ENCODE assay signal across 9 mouse cellular contexts in the genomic region with DNA sequence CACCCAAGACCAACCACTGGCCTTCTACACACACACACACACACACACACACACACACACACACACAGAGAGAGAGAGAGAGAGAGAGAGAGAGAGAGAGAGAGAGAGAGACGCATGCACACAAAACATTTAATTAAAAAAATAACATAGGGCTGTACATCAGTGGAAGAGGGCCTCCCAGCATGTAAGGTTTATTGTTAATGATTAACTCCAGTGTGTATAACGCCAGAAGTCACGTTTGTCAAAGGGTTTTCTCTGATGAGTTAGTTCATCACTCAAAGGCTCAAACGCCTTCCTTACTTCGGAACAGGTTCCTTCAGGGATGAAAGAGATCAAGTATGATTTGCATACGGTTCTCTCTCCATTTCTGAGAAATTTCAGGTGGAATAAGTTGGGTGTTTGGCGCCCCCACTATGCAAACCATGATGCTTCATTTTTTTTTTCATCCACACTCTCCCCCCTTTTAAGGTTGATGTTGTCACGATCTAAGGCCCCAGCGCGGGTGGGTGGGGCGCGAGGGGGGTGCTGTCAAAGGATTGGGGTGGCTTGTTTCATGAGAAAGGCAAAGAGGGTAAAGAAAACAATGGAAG. TPM values are rescaled to one million over a fixed set of nuclear protein-coding genes. Genes with fewer than 3 reads are reported as not detected.
DNase-seq lines count a peak whose midpoint lies in the region; ATAC-seq and TF ChIP-seq lines count a peak whose summit lies in the region.
"Had no signal": no experiment of that assay in that cellular context is flagged by ENCODE, and none has a peak within 500 bp of the region (broad histone marks: within the 10 kb centered on the region; RNA-seq: fewer than 3 reads in every experiment).

No protein-coding gene starts in this region.

- no peaks in the 10 kb centered on the region for H3K9me3 ChIP-seq in embryonic facial prominence, embryonic 15.5 days (replicated peaks)
- H3K9me3 ChIP-seq in intestine, embryonic 14.5 days (ENCODE audit: control insufficient read depth, low read length), result no peaks in the 10 kb centered on the region
- H3K9me3 ChIP-seq in midbrain, postnatal 0 days (ENCODE audit: low read length), result no peaks in the 10 kb centered on the region

- 28% methylated on average over 12 of the region's 12 CpGs for WGBS in embryonic facial prominence, embryonic 15.5 days
- 35% methylated on average over 12 of the region's 12 CpGs for WGBS in intestine, embryonic 14.5 days
- WGBS in midbrain, postnatal 0 days, result 27% methylated on average over 12 of the region's 12 CpGs

- peak overlapping the region; percentile 60 for H3K4me3 ChIP-seq in layer of hippocampus, adult 2 months
- peak overlapping the region; percentile 58 for H3K4me3 ChIP-seq in embryonic facial prominence, embryonic 15.5 days (replicated peaks)
- peak overlapping the region; percentile 64 for H3K4me3 ChIP-seq in intestine, embryonic 14.5 days (ENCODE audit: low read depth, low read length)
- peak overlapping the region; percentile 47 for H3K4me3 ChIP-seq in midbrain, postnatal 0 days (ENCODE audit: low read depth, low read length)

- H3K27me3 ChIP-seq in embryonic facial prominence, embryonic 15.5 days, result peaks cover 4% of the 10 kb centered on the region; the same call in 1 of the 2 replicates
- H3K27me3 ChIP-seq in intestine, embryonic 14.5 days (replicated peaks; ENCODE audit: control insufficient read depth, insufficient read depth, low read length), result no peaks in the 10 kb centered on the region
- H3K27me3 ChIP-seq in midbrain, postnatal 0 days (ENCODE audit: insufficient read depth, low read length), result no peaks in the 10 kb centered on the region

- no peak for DNase-seq in layer of hippocampus, adult 2 months (ENCODE audit: low spot score in 2 of 2)
- DNase-seq in layer of hippocampus, adult 18-20 months (ENCODE audit: low spot score in 2 of 2), result no peak
- DNase-seq in intestine, embryonic 14.5 days (ENCODE audit: low spot score), result no peak
- no peak for DNase-seq in midbrain, postnatal 0 days (ENCODE audit: low spot score)
- no peak for DNase-seq in layer of hippocampus, postnatal 36 days
- no peak for DNase-seq in cerebellum, postnatal 4 days (ENCODE audit: low spot score in 2 of 2)
- DNase-seq in urinary bladder, postnatal 14 days (ENCODE audit: low spot score), result no peak

- H3K4me1 ChIP-seq in embryonic facial prominence, embryonic 15.5 days, result peaks cover 7% of the 10 kb centered on the region
- H3K4me1 ChIP-seq in intestine, embryonic 14.5 days (replicated peaks; ENCODE audit: control insufficient read depth, insufficient read depth, low read length), result 0 out of 2 replicates have a peak, but pooled peaks cover 7% of the 10 kb centered on the region
- H3K4me1 ChIP-seq in midbrain, postnatal 0 days (ENCODE audit: insufficient read depth, low read length), result peaks cover 5% of the 10 kb centered on the region; the same call in 1 of the 2 replicates

- H3K4me2 ChIP-seq in embryonic facial prominence, embryonic 15.5 days (replicated peaks), result peak overlapping the region; percentile 84
- H3K4me2 ChIP-seq in intestine, embryonic 14.5 days (ENCODE audit: low read length), result peak overlapping the region; percentile 80
- peak overlapping the region; percentile 77 for H3K4me2 ChIP-seq in midbrain, postnatal 0 days (ENCODE audit: low read depth, low read length, poor library complexity, severe bottlenecking)

- 0 out of 2 replicates have a peak, but pooled peaks cover 6% of the 10 kb centered on the region for H3K36me3 ChIP-seq in embryonic facial prominence, embryonic 15.5 days
- peaks cover 3% of the 10 kb centered on the region for H3K36me3 ChIP-seq in intestine, embryonic 14.5 days (ENCODE audit: control insufficient read depth, insufficient read depth, low read length)
- H3K36me3 ChIP-seq in midbrain, postnatal 0 days (ENCODE audit: insufficient read depth, low read length), result peaks cover 9% of the 10 kb centered on the region

- peak overlapping the region; percentile 92 for H3K27ac ChIP-seq in layer of hippocampus, adult 2 months
- no peak overlapping the region for H3K27ac ChIP-seq in embryonic facial prominence, embryonic 15.5 days (replicated peaks)
- no peak overlapping the region for H3K27ac ChIP-seq in intestine, embryonic 14.5 days (ENCODE audit: low read depth)
- peak overlapping the region; percentile 84 for H3K27ac ChIP-seq in midbrain, postnatal 0 days (ENCODE audit: low read depth, low read length)

- ATAC-seq in embryonic facial prominence, embryonic 15.5 days (ENCODE audit: insufficient number of reproducible peaks, low FRiP score, low TSS enrichment, low read depth), result no peak
- no peak for ATAC-seq in intestine, embryonic 14.5 days (replicated peaks; ENCODE audit: low FRiP score, low TSS enrichment, low read depth)
- ATAC-seq in midbrain, postnatal 0 days (ENCODE audit: low FRiP score), result no peak

- TF ChIP-seq CTCF in layer of hippocampus, adult 2 months (conservative IDR thresholded peaks at IDR 0.05), result peak; percentile 38
- TF ChIP-seq CTCF in midbrain, postnatal 0 days (IDR thresholded peaks at IDR 0.05), result peak; percentile 50

- H3K9ac ChIP-seq in embryonic facial prominence, embryonic 15.5 days, result no peak overlapping the region
- peak overlapping the region; percentile 63 for H3K9ac ChIP-seq in intestine, embryonic 14.5 days (ENCODE audit: low read length)
- peak overlapping the region; percentile 93 for H3K9ac ChIP-seq in midbrain, postnatal 0 days (replicated peaks; ENCODE audit: low read length, poor library complexity, severe bottlenecking)

RNA-seq across cellular contexts. Expression of gene Prkar1b, which starts 21.2 kb away (rescaled TPM):
- total RNA-seq in layer of hippocampus, adult 2 months (2021), result 100 to 1,000 TPM; 393 to 425 TPM
- 100 to 1,000 TPM; 435 to 459 TPM for total RNA-seq in layer of hippocampus, adult 18-20 months (2021)
- polyA plus RNA-seq in embryonic facial prominence, embryonic 15.5 days (2015; fragmentation: Nextera tagmentation; extraction: Ambion mirVana), result 28.4 and 28.8 TPM in 2 replicates
- 25.6 and 26.7 TPM in 2 replicates for polyA plus RNA-seq in intestine, embryonic 14.5 days (2014; fragmentation: Nextera tagmentation; extraction: Ambion mirVana)
- 312 and 397 TPM in 2 replicates for total RNA-seq in midbrain, postnatal 0 days (2014; rRNA removed)
- 415 and 445 TPM in 2 replicates for polyA plus RNA-seq in midbrain, postnatal 0 days (2015; fragmentation: Nextera tagmentation; extraction: Ambion mirVana)
- 100 to 1,000 TPM; 397 to 416 TPM for total RNA-seq in layer of hippocampus, postnatal 36 days (2021)
- total RNA-seq: common myeloid progenitor, adult 5-6 weeks had no signal

RNA-seq across cellular contexts. Expression of gene Dnaaf5, which starts 21.5 kb away (rescaled TPM):
- 10 to 100 TPM in 1 of 2 experiments, 1 to 10 TPM in 1; 5.7 to 10.7 TPM for total RNA-seq in layer of hippocampus, adult 2 months (2021)
- 1 to 10 TPM; 7.0 to 9.0 TPM for total RNA-seq in layer of hippocampus, adult 18-20 months (2021)
- 8.3 and 12.7 TPM in 2 replicates for polyA plus RNA-seq in embryonic facial prominence, embryonic 15.5 days (2015; fragmentation: Nextera tagmentation; extraction: Ambion mirVana)
- polyA plus RNA-seq in intestine, embryonic 14.5 days (2014; fragmentation: Nextera tagmentation; extraction: Ambion mirVana), result 7.4 and 7.9 TPM in 2 replicates
- total RNA-seq in midbrain, postnatal 0 days (2014; rRNA removed), result 11.6 and 14.0 TPM in 2 replicates
- 1.9 and 2.9 TPM in 2 replicates for polyA plus RNA-seq in midbrain, postnatal 0 days (2015; fragmentation: Nextera tagmentation; extraction: Ambion mirVana)
- total RNA-seq in layer of hippocampus, postnatal 36 days (2021), result 1 to 10 TPM; 8.0 to 8.4 TPM

Comparison
In these comparisons a context has a peak if more than half of its experiments do, and no peak if none do; other contexts are left out.
1. H3K27ac ChIP-seq: peak in layer of hippocampus, adult 2 months (single experiment) and midbrain, postnatal 0 days (single experiment); none in embryonic facial prominence, embryonic 15.5 days (single experiment) and intestine, embryonic 14.5 days (single experiment).
2. Peak in every context shown above with its lines, with median percentiles within 50 percentile points of each other: H3K4me3 ChIP-seq and H3K4me2 ChIP-seq.